Mouse (Mus musculus): ENCODE measurements around the gene Dpp10. TPM values are rescaled to one million over a fixed set of nuclear protein-coding genes. Genes with fewer than 3 reads are reported as not detected.

The Dpp10 gene
- polyA plus RNA-seq, 1 experiment from 2014 or later, result 0.03 TPM

- ATAC-seq (ENCODE audit: low read depth), result no peak
- H3K4me3 ChIP-seq (ENCODE audit: low read length), result no peak overlapping the region
- H3K9me3 ChIP-seq (ENCODE audit: control insufficient read depth, low read length), result no peaks in the 10 kb centered on the region
- no peak overlapping the region for H3K9ac ChIP-seq (ENCODE audit: low read length)
- no peaks in the 10 kb centered on the region for H3K27me3 ChIP-seq (ENCODE audit: control insufficient read depth, insufficient read depth, low read depth, low read length)
- no peaks in the 10 kb centered on the region for H3K4me1 ChIP-seq (replicated peaks; ENCODE audit: control insufficient read depth, insufficient read depth, low read length)
- H3K36me3 ChIP-seq (ENCODE audit: control insufficient read depth, insufficient read depth, low read length), result no peaks in the 10 kb centered on the region
- H3K4me2 ChIP-seq (ENCODE audit: low read depth, low read length), result no peak overlapping the region
- WGBS, result 68% methylated on average over 1 of the region's 1 CpGs
- no peak overlapping the region for H3K27ac ChIP-seq (ENCODE audit: low read length)
Observed at GRCm38 (mm10) chr1:123542496-123542895, 502.9 kb downstream of the Dpp10 start.

DNA sequence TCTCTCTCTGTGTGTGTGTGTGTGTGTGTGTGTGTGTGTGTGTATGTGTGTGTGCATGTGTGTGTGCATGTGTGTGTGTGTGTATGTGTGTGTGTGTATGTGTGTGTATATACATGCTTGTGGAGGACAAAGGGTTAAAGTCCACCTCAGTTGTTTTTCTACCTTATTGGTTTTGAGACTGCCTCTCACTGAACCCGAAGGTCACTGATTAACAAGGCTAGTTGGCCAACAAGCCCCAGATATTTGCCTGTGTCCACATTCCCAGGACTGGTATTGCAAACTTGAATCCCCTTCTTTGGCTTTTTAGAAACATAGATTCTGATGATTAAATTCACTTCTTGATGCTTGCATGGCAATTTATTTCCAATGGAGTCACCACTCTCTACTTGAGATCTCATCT lies 577.6 kb downstream of the Dpp10 start:
- 25% methylated on average over 1 of the region's 1 CpGs for WGBS
- Histone ChIP-seq H3K27me3 (ENCODE audit: control insufficient read depth, insufficient read depth, low read depth, low read length) (no peaks in the 10 kb centered on the region), H3K36me3 (ENCODE audit: control insufficient read depth, insufficient read depth, low read length) (no peaks in the 10 kb centered on the region), H3K4me1 (replicated peaks; ENCODE audit: control insufficient read depth, insufficient read depth, low read length) (no peaks in the 10 kb centered on the region), H3K9ac (ENCODE audit: low read length) (no peak overlapping the region), H3K27ac (ENCODE audit: low read length) (no peak overlapping the region), H3K9me3 (ENCODE audit: control insufficient read depth, low read length) (no peaks in the 10 kb centered on the region), H3K4me2 (ENCODE audit: low read depth, low read length) (no peak overlapping the region), H3K4me3 (ENCODE audit: low read length) (no peak overlapping the region)
- no peak for ATAC-seq (ENCODE audit: low read depth)

DNA sequence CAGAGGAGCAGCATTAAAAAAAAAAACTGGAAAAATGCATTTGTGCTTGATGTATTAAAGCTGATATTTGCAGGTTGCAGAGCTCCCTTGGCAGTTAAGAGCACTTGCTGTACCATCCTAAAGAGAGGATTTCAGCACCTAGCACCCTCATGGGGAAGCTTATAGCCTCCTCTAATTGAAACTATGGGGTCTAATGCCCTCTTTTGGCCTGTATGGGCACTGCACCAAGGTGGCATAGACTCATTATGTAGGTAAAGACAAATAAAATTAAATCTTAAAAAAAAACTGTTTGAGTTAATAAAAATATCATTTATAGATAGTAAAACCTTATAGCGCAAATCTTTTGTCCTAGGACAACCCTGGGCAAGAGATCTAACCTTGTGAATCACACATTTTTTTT lies 631.2 kb downstream of the Dpp10 start:
- no peaks in the 10 kb centered on the region for H3K4me1 ChIP-seq (replicated peaks; ENCODE audit: control insufficient read depth, insufficient read depth, low read length)
- H3K4me3 ChIP-seq (ENCODE audit: low read length), result no peak overlapping the region
- no peak overlapping the region for H3K4me2 ChIP-seq (ENCODE audit: low read depth, low read length)
- WGBS, result 34% methylated on average over 1 of the region's 1 CpGs
- H3K9ac ChIP-seq (ENCODE audit: low read length), result no peak overlapping the region
- ATAC-seq (ENCODE audit: low read depth), result no peak
- no peaks in the 10 kb centered on the region for H3K27me3 ChIP-seq (ENCODE audit: control insufficient read depth, insufficient read depth, low read depth, low read length)
- H3K9me3 ChIP-seq (ENCODE audit: control insufficient read depth, low read length), result no peaks in the 10 kb centered on the region
- H3K36me3 ChIP-seq (ENCODE audit: control insufficient read depth, insufficient read depth, low read length), result no peaks in the 10 kb centered on the region
- H3K27ac ChIP-seq (ENCODE audit: low read length), result no peak overlapping the region

- no peak for ATAC-seq (ENCODE audit: low read depth)
- H3K9me3 ChIP-seq (ENCODE audit: control insufficient read depth, low read length), result no peaks in the 10 kb centered on the region
- H3K27me3 ChIP-seq (ENCODE audit: control insufficient read depth, insufficient read depth, low read depth, low read length), result no peaks in the 10 kb centered on the region
- no peaks in the 10 kb centered on the region for H3K4me1 ChIP-seq (replicated peaks; ENCODE audit: control insufficient read depth, insufficient read depth, low read length)
- H3K9ac ChIP-seq (ENCODE audit: low read length), result no peak overlapping the region
- WGBS, result 69% methylated on average over 2 of the region's 2 CpGs
- H3K4me3 ChIP-seq (ENCODE audit: low read length), result no peak overlapping the region
- no peak overlapping the region for H3K27ac ChIP-seq (ENCODE audit: low read length)
- no peak overlapping the region for H3K4me2 ChIP-seq (ENCODE audit: low read depth, low read length)
- no peaks in the 10 kb centered on the region for H3K36me3 ChIP-seq (ENCODE audit: control insufficient read depth, insufficient read depth, low read length)
Observed at GRCm38 (mm10) chr1:123351300-123351699, 694.1 kb downstream of the Dpp10 start.

DNA sequence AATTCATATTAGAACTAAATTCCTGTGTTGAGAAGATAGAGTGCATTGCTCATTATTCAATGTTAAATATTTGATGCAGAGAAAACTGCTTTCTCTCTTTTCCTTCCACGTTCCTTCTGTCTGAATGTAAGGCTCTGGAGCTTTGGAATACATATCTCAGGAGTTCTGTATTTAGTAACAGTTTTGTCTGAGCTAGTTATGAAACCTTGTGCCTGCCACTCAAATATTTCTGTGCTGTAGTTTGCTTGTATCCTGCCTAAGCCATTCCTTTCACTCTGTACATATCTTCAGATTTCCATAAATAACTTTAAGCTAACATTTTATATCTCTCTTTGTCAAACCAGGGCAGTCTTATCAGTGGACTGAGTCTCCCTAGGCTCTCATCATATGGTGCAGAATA lies 707.5 kb downstream of the Dpp10 start:
- ATAC-seq (ENCODE audit: low read depth), result no peak
- Histone ChIP-seq H3K9ac (ENCODE audit: low read length) (no peak overlapping the region), H3K9me3 (ENCODE audit: control insufficient read depth, low read length) (no peaks in the 10 kb centered on the region), H3K4me2 (ENCODE audit: low read depth, low read length) (no peak overlapping the region), H3K36me3 (ENCODE audit: control insufficient read depth, insufficient read depth, low read length) (no peaks in the 10 kb centered on the region), H3K4me3 (ENCODE audit: low read length) (no peak overlapping the region), H3K27me3 (ENCODE audit: control insufficient read depth, insufficient read depth, low read depth, low read length) (no peaks in the 10 kb centered on the region), H3K27ac (ENCODE audit: low read length) (no peak overlapping the region), H3K4me1 (replicated peaks; ENCODE audit: control insufficient read depth, insufficient read depth, low read length) (no peaks in the 10 kb centered on the region)
- WGBS, result 52% methylated on average over 1 of the region's 1 CpGs

DNA sequence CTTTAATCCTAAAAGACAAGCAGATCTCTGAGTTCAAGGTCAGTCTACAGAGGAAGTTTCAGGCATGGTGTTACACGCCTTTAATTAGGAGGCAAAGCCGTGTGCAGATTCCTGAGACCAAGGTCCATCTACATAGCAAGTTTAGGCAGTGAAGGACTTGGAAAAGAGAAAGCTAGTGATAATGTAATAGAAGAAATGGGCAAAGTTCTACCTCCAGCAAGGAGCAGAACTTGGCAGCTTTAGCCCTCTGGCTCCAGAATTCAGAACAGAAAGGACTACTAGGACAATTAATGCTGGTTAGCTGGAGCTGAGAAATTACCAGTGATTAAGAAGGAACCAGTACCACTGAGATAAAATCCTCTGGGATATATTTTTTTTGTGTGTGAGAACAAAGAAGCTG lies 728.5 kb downstream of the Dpp10 start:
- Histone ChIP-seq H3K4me2 (ENCODE audit: low read depth, low read length) (no peak overlapping the region), H3K27ac (ENCODE audit: low read length) (no peak overlapping the region), H3K9me3 (ENCODE audit: control insufficient read depth, low read length) (no peaks in the 10 kb centered on the region; the same call in 1 of the 2 replicates), H3K36me3 (ENCODE audit: control insufficient read depth, insufficient read depth, low read length) (no peaks in the 10 kb centered on the region), H3K4me1 (replicated peaks; ENCODE audit: control insufficient read depth, insufficient read depth, low read length) (no peaks in the 10 kb centered on the region), H3K27me3 (ENCODE audit: control insufficient read depth, insufficient read depth, low read depth, low read length) (no peaks in the 10 kb centered on the region), H3K9ac (ENCODE audit: low read length) (no peak overlapping the region), H3K4me3 (ENCODE audit: low read length) (no peak overlapping the region)
- WGBS, result 81% methylated on average over 2 of the region's 2 CpGs
- ATAC-seq (ENCODE audit: low read depth), result no peak
